Mouse (Mus musculus) forebrain, postnatal 0 days (tissue): ENCODE data around the gene 1700003F12Rik. TPM values are rescaled to one million over a fixed set of nuclear protein-coding genes. Genes with fewer than 3 reads are reported as not detected.
A peak's percentile ranks its signal among the peaks of the same experiment; 100 is the strongest.

Experiments
- ATAC-seq: fragments of 200-750 bp; cut with Nextera tagmentation; 2 replicates; pipeline ENCODE4 v1.8.0; 2017; ENCODE audit warnings: mild to moderate bottlenecking, moderate library complexity
- DNase-seq: peaks from one replicate; pipeline ENCODE4 v3.0.0-alpha.2; 2015
- H3K27ac ChIP-seq: fragments of 300-500 bp; sonication (generic); 2 replicates; pipeline ENCODE4 v1.5.1; 2014; ENCODE audit warnings: low read depth, mild to moderate bottlenecking, antibody characterized with exemption, low read length, moderate library complexity, mixed read lengths
- H3K27me3 ChIP-seq: fragments of 300-500 bp; sonication (generic); 2 replicates; pipeline ENCODE4 v1.6.1; 2014; ENCODE audit warnings: mild to moderate bottlenecking, low read length, mixed read lengths; ENCODE audit not compliant: insufficient read depth
- H3K36me3 ChIP-seq: fragments of 300-500 bp; sonication (generic); 2 replicates; pipeline ENCODE4 v1.6.1; 2014; ENCODE audit warnings: mild to moderate bottlenecking, moderate library complexity; ENCODE audit not compliant: insufficient read depth
- H3K4me1 ChIP-seq: fragments of 300-500 bp; sonication (generic); 2 replicates; pipeline ENCODE4 v1.6.1; 2014; ENCODE audit warnings: antibody characterized with exemption; ENCODE audit not compliant: insufficient read depth
- H3K4me2 ChIP-seq: fragments of 300-500 bp; sonication (generic); 2 replicates; pipeline ENCODE4 v1.6.1; 2014; ENCODE audit warnings: low read depth, mild to moderate bottlenecking, moderate library complexity
- H3K4me3 ChIP-seq: fragments of 300-500 bp; sonication (generic); 2 replicates; pipeline ENCODE4 v1.5.1; 2014; ENCODE audit warnings: low read depth, low read length, mixed read lengths
- H3K9ac ChIP-seq: fragments of 300-500 bp; sonication (generic); 2 replicates; pipeline ENCODE4 v1.6.1; 2014; ENCODE audit warnings: mild to moderate bottlenecking
- H3K9me3 ChIP-seq: fragments of 300-500 bp; sonication (generic); 2 replicates; pipeline ENCODE4 v1.6.1; 2016; ENCODE audit warnings: low read length
- CTCF ChIP-seq: sonication (generic); IDR thresholded peaks from 2 replicates; pipeline ENCODE4 v1.5.1; 2016; ENCODE audit warnings: antibody characterized with exemption, control low read depth, low read depth
- WGBS: fragments of 180-500 bp; shearing (Covaris S2); extraction: QIAGEN DNeasy Blood & Tissue Kit; methylation state at CpG from one replicate; pipeline ENCODE4 v1.1.7; 2014; 5-methylcytosine and 5-hydroxymethylcytosine counted together
- polyA plus RNA-seq: library from polyadenylated mRNA; unstranded; fragments of >200 nt; fragmentation: Nextera tagmentation; extraction: Ambion mirVana; gene quantifications from 2 replicates; pipeline ENCODE4 v1.2.1, GENCODE M21; 2015
- total RNA-seq: library from RNA; depleted of rRNA; stranded (reverse); fragments of >200 nt; gene quantifications from 2 replicates; pipeline ENCODE4 v1.2.3, GENCODE M21; 2014

1700003F12Rik gene
- total and polyA plus RNA-seq, 2 experiments from 2014 or later: 1.7 to 2.8 TPM

GRCm38 (mm10) chr2:154583906-154584872 is 37.3 kb downstream of the 1700003F12Rik start:
- Histone ChIP-seq H3K36me3 (no peaks in the 10 kb centered on the region), H3K27ac (peak overlapping the region; percentile 70), H3K9ac (no peak overlapping the region), H3K4me3 (no peak overlapping the region), H3K27me3 (no peaks in the 10 kb centered on the region), H3K9me3 (no peaks in the 10 kb centered on the region), H3K4me2 (no peak overlapping the region), H3K4me1 (peaks cover 16% of the 10 kb centered on the region)
- peak; percentile 93 for DNase-seq
- TF ChIP-seq CTCF: no peak
- WGBS: 37% methylated on average over 15 of the region's 15 CpGs
- ATAC-seq: peak; percentile 97

GRCm38 (mm10) chr2:154584931-154585601 is 38.2 kb downstream of the 1700003F12Rik start:
- TF ChIP-seq CTCF: no peak
- no peak for ATAC-seq
- peaks cover 16% of the 10 kb centered on the region for H3K4me1 ChIP-seq
- no peaks in the 10 kb centered on the region for H3K36me3 ChIP-seq
- H3K9me3 ChIP-seq: no peaks in the 10 kb centered on the region
- H3K27me3 ChIP-seq: no peaks in the 10 kb centered on the region
- WGBS: 39% methylated on average over 17 of the region's 17 CpGs
- H3K9ac ChIP-seq: no peak overlapping the region
- H3K4me3 ChIP-seq: no peak overlapping the region
- peak overlapping the region; percentile 70 for H3K27ac ChIP-seq
- no peak overlapping the region for H3K4me2 ChIP-seq
- DNase-seq: no peak

- no peak overlapping the region for H3K4me3 ChIP-seq
- H3K9ac ChIP-seq: no peak overlapping the region
- H3K9me3 ChIP-seq: no peaks in the 10 kb centered on the region
- WGBS: 71% methylated on average over 5 of the region's 5 CpGs
- H3K27me3 ChIP-seq: no peaks in the 10 kb centered on the region
- DNase-seq (peak; percentile 54), ATAC-seq (no peak)
- H3K4me1 ChIP-seq: peaks cover 16% of the 10 kb centered on the region
- no peaks in the 10 kb centered on the region for H3K36me3 ChIP-seq
- TF ChIP-seq CTCF: peak; percentile 73
- H3K27ac ChIP-seq: no peak overlapping the region
- H3K4me2 ChIP-seq: no peak overlapping the region
Observed at GRCm38 (mm10) chr2:154586405-154586804, 39.5 kb downstream of the 1700003F12Rik start.

- DNase-seq (peak; percentile 48), ATAC-seq (peak; percentile 30; the same call in 1 of the 2 replicates)
- Histone ChIP-seq H3K4me2 (no peak overlapping the region), H3K27ac (no peak overlapping the region), H3K9ac (no peak overlapping the region), H3K9me3 (no peaks in the 10 kb centered on the region), H3K4me3 (no peak overlapping the region), H3K4me1 (peaks cover 10% of the 10 kb centered on the region), H3K27me3 (no peaks in the 10 kb centered on the region), H3K36me3 (no peaks in the 10 kb centered on the region)
- TF ChIP-seq CTCF: no peak
- WGBS: 59% methylated on average over 4 of the region's 4 CpGs
Observed at GRCm38 (mm10) chr2:154589051-154589450, 42.2 kb downstream of the 1700003F12Rik start.

GRCm38 (mm10) chr2:154591239-154591638 is 44.4 kb downstream of the 1700003F12Rik start:
- H3K36me3 ChIP-seq: peaks cover 6% of the 10 kb centered on the region; the same call in 1 of the 2 replicates
- WGBS: 88% methylated on average over 3 of the region's 3 CpGs
- H3K4me1 ChIP-seq: no peaks in the 10 kb centered on the region; the same call in 1 of the 2 replicates
- no peak for TF ChIP-seq CTCF
- H3K27me3 ChIP-seq: no peaks in the 10 kb centered on the region
- DNase-seq (no peak), ATAC-seq (no peak)
- no peak overlapping the region for H3K4me3 ChIP-seq
- no peak overlapping the region for H3K9ac ChIP-seq
- H3K9me3 ChIP-seq: no peaks in the 10 kb centered on the region
- H3K4me2 ChIP-seq: no peak overlapping the region
- H3K27ac ChIP-seq: no peak overlapping the region

GRCm38 (mm10) chr2:154593025-154593424 is 46.1 kb downstream of the 1700003F12Rik start:
- 72% methylated on average over 3 of the region's 3 CpGs for WGBS
- ATAC-seq: no peak
- no peak overlapping the region for H3K9ac ChIP-seq
- no peaks in the 10 kb centered on the region; the same call in 1 of the 2 replicates for H3K4me1 ChIP-seq
- no peak overlapping the region for H3K27ac ChIP-seq
- TF ChIP-seq CTCF: peak; percentile 46; the same call in 1 of the 2 replicates
- no peaks in the 10 kb centered on the region for H3K27me3 ChIP-seq
- H3K36me3 ChIP-seq: peaks cover 6% of the 10 kb centered on the region; the same call in 1 of the 2 replicates
- no peaks in the 10 kb centered on the region for H3K9me3 ChIP-seq
- no peak overlapping the region for H3K4me2 ChIP-seq
- DNase-seq: no peak
- no peak overlapping the region for H3K4me3 ChIP-seq
